Mouse (Mus musculus) embryonic facial prominence, embryonic 12.5 days (tissue): ENCODE data around the gene Smyd1. TPM values are rescaled to one million over a fixed set of nuclear protein-coding genes. Genes with fewer than 3 reads are reported as not detected.
A peak's percentile ranks its signal among the peaks of the same experiment; 100 is the strongest.

Experiments
- ATAC-seq: fragments of 200-750 bp; cut with Nextera tagmentation; 2 replicates; pipeline ENCODE4 v1.8.0; 2017; ENCODE audit not compliant: insufficient number of reproducible peaks, insufficient read depth, low FRiP score, low TSS enrichment
- H3K27ac ChIP-seq: fragments of 300-500 bp; sonication (generic); 2 replicates; pipeline ENCODE4 v1.5.1; 2016; ENCODE audit warnings: mild to moderate bottlenecking
- H3K27me3 ChIP-seq: fragments of 300-500 bp; sonication (generic); 2 replicates; pipeline ENCODE4 v1.6.1; 2016; ENCODE audit warnings: mild to moderate bottlenecking, moderate library complexity
- H3K36me3 ChIP-seq: fragments of 300-500 bp; sonication (generic); 2 replicates; pipeline ENCODE4 v1.6.1; 2016; ENCODE audit warnings: mild to moderate bottlenecking
- H3K4me1 ChIP-seq: fragments of 300-500 bp; sonication (generic); 2 replicates; pipeline ENCODE4 v1.6.1; 2016
- H3K4me2 ChIP-seq: fragments of 300-500 bp; sonication (generic); replicated peaks from 2 replicates; pipeline ENCODE4 v1.6.1; 2016; ENCODE audit warnings: mild to moderate bottlenecking, moderate library complexity
- H3K4me3 ChIP-seq: fragments of 300-500 bp; sonication (generic); 2 replicates; pipeline ENCODE4 v1.5.1; 2016; ENCODE audit warnings: mild to moderate bottlenecking
- H3K9ac ChIP-seq: fragments of 300-500 bp; sonication (generic); 2 replicates; pipeline ENCODE4 v1.6.1; 2016; ENCODE audit warnings: mild to moderate bottlenecking, moderate library complexity
- H3K9me3 ChIP-seq: fragments of 300-500 bp; sonication (generic); 2 replicates; pipeline ENCODE4 v1.6.1; 2016; ENCODE audit warnings: mild to moderate bottlenecking, moderate library complexity
- WGBS: fragments of 180-500 bp; shearing (Covaris S2); methylation state at CpG from one replicate; pipeline ENCODE4 v1.1.7; 2016; 5-methylcytosine and 5-hydroxymethylcytosine counted together
- polyA plus RNA-seq: library from polyadenylated mRNA; unstranded; fragments of >200 nt; fragmentation: Nextera tagmentation; extraction: Ambion mirVana; gene quantifications from 2 replicates; pipeline ENCODE4 v1.2.1, GENCODE M21; 2016

Gene Smyd1
- polyA plus RNA-seq, 1 experiment from 2014 or later: 2.8 TPM

DNA sequence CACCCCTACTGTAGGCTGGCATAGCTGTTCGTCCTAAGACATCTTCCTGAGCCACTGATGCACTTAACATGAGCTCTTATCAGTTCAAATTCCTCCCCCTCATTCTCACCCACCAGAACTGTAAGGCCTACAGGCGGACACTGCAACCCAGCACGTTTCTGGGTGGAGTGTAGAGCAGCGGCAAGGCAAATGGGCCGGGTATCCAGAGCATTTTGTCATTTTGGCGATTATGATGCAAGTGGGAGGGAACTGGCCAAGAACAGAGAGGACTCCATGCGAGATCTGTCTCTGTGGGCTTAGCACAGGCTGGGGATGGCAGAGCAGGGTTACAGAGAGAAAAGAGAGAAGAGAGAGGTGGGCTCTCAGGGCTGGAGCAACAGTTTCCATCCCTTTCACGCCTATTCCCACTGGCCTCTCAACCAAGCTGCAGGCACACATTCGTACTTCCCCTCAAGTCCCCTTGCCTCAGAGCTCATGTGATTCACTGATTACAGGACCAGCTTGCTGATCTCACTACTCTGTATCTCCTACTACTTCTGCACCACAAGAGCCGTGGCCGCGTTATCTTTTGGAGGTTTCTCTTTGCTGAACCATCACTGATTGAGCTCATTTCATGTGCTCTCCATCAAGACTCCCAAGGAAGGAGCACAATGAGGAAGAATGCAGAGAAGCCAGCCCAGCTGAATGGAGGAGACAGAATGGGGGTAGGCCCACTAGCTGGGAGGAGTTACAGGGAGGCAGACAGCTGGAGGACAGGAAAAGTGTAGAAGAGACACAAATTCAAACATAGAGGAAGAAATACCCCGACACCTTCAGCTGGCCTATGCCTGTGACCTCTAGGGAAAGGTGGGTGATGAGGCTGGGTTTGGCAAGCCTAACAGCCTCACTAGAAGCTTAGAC is 124.1 kb downstream of the Smyd1 start:
- H3K4me3 ChIP-seq: no peak overlapping the region
- WGBS: 84% methylated on average over 13 of the region's 13 CpGs
- H3K4me1 ChIP-seq: no peaks in the 10 kb centered on the region
- no peak for ATAC-seq
- H3K9me3 ChIP-seq: no peaks in the 10 kb centered on the region
- no peak overlapping the region for H3K27ac ChIP-seq
- H3K27me3 ChIP-seq: no peaks in the 10 kb centered on the region
- H3K36me3 ChIP-seq: no peaks in the 10 kb centered on the region
- no peak overlapping the region for H3K9ac ChIP-seq
- H3K4me2 ChIP-seq: no peak overlapping the region

DNA sequence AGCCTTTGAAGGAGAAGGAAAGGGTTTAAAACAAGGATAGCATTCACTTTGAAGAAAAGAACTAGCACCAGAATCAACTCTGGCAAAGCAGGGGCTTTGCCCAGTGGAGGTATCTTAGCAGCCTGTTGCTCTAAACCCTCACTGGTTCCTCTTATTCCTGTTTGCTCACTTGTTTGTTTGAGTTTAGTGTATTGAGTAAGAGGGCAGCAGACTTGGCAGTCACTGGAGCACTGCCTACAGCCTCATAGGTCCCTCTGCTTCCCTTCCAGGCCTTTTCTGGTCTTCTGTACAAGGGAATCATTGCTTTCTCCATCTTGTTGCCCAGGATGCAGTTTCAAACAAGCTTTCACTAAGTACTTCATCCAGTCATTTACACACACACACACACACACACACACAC is 125.9 kb downstream of the Smyd1 start:
- Histone ChIP-seq H3K4me1 (no peaks in the 10 kb centered on the region), H3K27me3 (no peaks in the 10 kb centered on the region), H3K36me3 (no peaks in the 10 kb centered on the region), H3K4me2 (no peak overlapping the region), H3K9ac (no peak overlapping the region), H3K9me3 (no peaks in the 10 kb centered on the region), H3K27ac (no peak overlapping the region), H3K4me3 (no peak overlapping the region)
- no peak for ATAC-seq

DNA sequence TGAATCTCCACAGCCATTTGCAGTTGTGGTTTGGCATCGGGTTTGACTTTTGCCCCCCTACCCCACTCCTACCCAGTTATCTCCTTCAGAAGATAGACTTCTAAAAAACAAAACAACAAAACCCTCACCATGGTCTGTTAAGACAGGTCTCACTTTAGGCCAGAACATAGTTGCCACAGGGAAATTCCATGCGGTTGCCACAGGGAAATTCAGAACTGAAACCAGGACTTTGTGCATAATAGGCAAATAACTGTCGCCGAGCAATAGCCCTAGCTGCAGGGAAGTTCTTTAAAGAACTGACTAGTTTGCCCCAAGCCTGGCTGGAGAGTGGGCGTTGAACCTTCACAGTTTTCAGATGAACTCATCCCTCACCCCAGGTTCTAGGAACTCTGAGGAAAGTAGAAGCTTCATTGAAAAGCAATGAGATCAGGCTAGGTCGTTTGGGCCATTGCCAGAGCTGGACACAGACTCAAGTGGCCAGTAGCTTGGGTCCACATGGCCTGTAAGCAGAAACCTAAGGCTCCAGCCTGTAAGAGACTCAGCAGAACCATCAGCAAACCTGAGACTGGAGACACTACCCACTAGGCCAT is 128.8 kb downstream of the Smyd1 start:
- ATAC-seq: no peak
- no peaks in the 10 kb centered on the region for H3K27me3 ChIP-seq
- H3K4me1 ChIP-seq: no peaks in the 10 kb centered on the region
- no peak overlapping the region for H3K4me3 ChIP-seq
- H3K27ac ChIP-seq: no peak overlapping the region
- H3K9ac ChIP-seq: no peak overlapping the region
- H3K36me3 ChIP-seq: no peaks in the 10 kb centered on the region
- no peaks in the 10 kb centered on the region for H3K9me3 ChIP-seq
- no peak overlapping the region for H3K4me2 ChIP-seq
- WGBS: 79% methylated on average over 6 of the region's 6 CpGs

DNA sequence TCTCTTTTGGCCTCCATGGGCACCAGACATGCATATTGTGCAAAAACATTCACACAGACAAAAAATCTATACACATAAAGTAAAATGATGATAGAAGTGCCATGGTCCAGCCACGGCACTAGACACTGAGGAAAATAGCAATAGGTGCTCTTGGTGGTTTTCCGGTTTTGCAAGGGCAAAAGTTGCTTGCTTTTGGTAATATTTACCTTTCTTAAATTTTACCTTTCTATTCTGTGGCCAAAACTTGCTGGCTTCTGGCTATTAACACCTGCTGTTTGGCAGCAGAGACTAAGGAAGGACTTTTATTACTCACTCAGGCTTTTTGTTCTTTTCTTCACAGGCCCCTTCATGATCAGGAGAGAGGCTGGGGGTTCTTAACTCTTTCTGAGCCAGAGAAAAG is 131.5 kb downstream of the Smyd1 start:
- H3K36me3 ChIP-seq: no peaks in the 10 kb centered on the region
- no peaks in the 10 kb centered on the region for H3K4me1 ChIP-seq
- no peak overlapping the region for H3K9ac ChIP-seq
- H3K27ac ChIP-seq: no peak overlapping the region
- H3K4me3 ChIP-seq: no peak overlapping the region
- H3K9me3 ChIP-seq: no peaks in the 10 kb centered on the region
- H3K4me2 ChIP-seq: no peak overlapping the region
- 88% methylated on average over 2 of the region's 2 CpGs for WGBS
- H3K27me3 ChIP-seq: no peaks in the 10 kb centered on the region
- no peak for ATAC-seq

DNA sequence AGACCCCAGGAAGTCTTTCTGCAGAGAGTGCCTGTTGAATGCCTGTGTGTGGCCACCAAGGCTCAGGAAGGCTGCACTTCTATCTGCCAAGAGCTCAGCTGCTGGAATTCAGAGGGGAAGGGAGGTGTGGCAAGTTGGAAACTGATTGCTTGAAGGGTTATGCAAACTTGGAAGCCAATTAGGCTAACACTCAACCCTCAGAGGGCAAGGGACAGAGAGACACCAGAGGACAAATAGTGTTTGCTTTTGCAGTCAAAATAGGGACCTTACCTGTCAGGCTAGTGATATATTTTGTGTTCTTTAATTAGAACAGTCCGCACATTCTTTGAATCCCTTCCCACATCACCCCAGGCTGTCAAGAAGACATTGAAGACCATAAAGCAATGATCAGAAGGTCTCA is 132.5 kb downstream of the Smyd1 start:
- Histone ChIP-seq H3K27ac (no peak overlapping the region), H3K9ac (no peak overlapping the region), H3K4me2 (no peak overlapping the region), H3K9me3 (no peaks in the 10 kb centered on the region), H3K36me3 (no peaks in the 10 kb centered on the region), H3K4me3 (no peak overlapping the region), H3K4me1 (no peaks in the 10 kb centered on the region), H3K27me3 (no peaks in the 10 kb centered on the region)
- no peak for ATAC-seq
- WGBS: 43% methylated on average over 1 of the region's 1 CpGs

DNA sequence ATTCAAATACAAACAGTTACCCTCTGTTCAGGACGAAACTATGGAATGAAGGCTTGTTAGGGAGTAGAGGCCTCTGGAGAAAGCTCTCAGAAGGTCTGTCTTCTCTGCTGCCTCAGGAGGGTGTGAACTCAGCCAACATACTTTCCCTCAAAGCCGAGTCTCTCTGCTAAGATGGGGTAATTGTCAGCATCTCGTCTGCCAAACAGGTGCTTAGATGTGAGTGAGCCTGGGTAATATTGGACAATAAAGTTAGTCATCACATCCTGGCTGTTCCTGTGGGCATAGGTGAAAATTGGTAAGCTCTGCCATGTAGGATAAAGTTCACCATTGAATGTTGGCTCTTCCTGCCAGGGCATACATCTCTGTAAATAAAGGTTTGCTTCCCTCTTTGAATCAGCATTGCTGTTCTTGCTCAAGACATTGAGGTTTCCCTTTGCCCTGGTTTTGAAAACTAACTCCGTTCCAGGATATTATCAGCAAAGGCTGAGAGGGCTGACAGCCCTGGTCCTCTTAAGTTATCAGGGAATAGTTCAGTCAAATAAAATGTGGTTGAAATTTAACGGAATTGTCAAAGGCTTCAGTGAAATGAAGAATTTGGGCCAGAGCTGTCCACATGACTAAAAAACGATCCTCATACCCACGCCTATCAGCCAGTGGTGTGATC is 137.0 kb downstream of the Smyd1 start:
- no peak overlapping the region for H3K4me3 ChIP-seq
- ATAC-seq: no peak
- no peaks in the 10 kb centered on the region for H3K27me3 ChIP-seq
- H3K9me3 ChIP-seq: no peaks in the 10 kb centered on the region
- H3K27ac ChIP-seq: no peak overlapping the region
- H3K4me1 ChIP-seq: no peaks in the 10 kb centered on the region
- 83% methylated on average over 7 of the region's 7 CpGs for WGBS
- no peak overlapping the region for H3K4me2 ChIP-seq
- H3K36me3 ChIP-seq: no peaks in the 10 kb centered on the region
- no peak overlapping the region for H3K9ac ChIP-seq

DNA sequence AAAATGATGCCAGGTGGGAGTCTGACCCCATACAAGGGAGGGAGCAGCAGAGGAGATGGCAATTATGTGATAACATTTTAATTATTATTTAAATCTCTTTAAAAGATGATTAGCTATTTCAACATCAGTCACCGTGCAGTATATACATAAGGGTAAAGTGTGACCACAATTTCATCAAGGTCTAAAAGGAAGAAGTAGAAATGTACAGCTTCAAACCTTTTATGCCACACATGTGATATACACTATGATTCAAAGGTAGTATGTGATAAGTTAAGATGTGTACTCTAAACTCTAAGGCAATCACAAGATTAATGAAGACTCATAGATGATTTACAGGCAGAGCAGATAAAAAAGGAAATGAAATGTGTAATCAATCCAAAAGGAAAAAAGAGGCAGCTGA is 141.4 kb downstream of the Smyd1 start:
- Histone ChIP-seq H3K4me3 (no peak overlapping the region), H3K27ac (no peak overlapping the region), H3K9ac (no peak overlapping the region), H3K4me1 (no peaks in the 10 kb centered on the region), H3K4me2 (no peak overlapping the region), H3K9me3 (no peaks in the 10 kb centered on the region), H3K27me3 (no peaks in the 10 kb centered on the region), H3K36me3 (no peaks in the 10 kb centered on the region)
- no peak for ATAC-seq
- 86% methylated on average over 1 of the region's 1 CpGs for WGBS

DNA sequence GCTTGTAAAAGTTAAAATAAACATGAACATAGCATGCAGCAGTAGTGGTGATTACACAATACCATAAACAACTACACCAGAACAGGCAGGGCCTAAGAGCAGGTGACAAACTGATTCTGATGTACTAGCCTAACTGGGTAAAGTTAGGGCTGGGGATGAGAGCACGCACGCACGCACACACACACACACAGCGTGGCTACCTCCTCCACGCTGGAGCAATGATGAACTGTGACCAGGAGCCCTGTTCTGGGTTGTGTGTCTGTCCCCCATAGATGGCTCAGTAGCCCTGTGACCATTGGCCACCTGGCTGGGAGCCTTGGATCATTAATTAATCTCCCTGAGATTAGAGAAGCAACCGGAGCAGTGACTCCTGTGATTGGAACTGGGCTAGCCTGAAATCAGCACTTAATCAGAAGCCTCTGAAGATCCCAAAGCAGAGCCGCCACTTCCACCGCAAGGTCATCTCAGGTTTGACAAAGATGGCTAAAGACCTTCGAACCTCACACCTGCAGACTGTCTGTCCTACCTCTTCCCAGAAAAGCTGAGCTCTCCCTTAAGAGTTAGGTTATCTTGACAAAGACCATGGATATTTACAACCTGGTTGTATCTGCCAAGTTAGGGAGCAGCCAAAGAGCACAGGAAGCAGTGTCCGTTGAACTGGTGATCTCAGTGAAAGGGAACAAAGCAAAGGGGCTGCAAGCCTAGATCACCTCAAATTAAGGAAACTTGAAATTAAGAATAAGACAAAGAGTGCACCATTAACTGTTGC is 149.0 kb downstream of the Smyd1 start:
- H3K36me3 ChIP-seq: no peaks in the 10 kb centered on the region
- ATAC-seq: no peak
- WGBS: 90% methylated on average over 10 of the region's 10 CpGs
- no peaks in the 10 kb centered on the region for H3K9me3 ChIP-seq
- no peaks in the 10 kb centered on the region for H3K4me1 ChIP-seq
- H3K27me3 ChIP-seq: no peaks in the 10 kb centered on the region
- H3K4me3 ChIP-seq: no peak overlapping the region
- H3K4me2 ChIP-seq: no peak overlapping the region
- H3K9ac ChIP-seq: no peak overlapping the region
- H3K27ac ChIP-seq: no peak overlapping the region

DNA sequence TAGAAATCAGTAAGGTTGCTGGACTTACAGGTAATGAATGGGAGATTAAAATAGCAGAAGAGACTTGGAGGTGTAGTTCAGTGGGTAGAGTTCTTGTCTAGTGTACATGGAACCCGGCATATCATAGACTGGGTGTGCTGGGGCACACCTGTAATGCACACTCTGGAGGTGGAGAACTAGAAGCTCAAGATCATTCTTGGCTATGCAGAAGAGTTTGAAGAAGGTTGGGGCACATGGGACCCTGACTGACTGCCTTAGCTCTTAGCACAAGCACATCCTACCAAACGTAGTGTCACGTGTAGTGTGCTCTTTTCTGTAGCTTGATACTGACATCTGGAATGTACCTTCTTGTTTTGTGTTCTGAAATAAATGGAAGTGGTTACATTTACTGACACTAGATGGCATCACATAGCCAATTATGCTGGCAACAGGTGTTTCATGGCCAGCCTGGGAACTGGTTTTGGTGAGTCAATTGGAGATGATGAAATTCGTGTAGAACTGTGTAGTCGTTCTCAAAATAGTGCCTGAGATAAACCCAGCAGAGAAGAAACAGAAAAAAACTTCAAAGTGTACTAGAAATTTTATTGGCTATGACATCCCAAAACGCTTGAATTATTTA is 155.4 kb downstream of the Smyd1 start:
- H3K4me3 ChIP-seq: no peak overlapping the region
- H3K27ac ChIP-seq: no peak overlapping the region
- ATAC-seq: 0 out of 2 replicates have a peak, but pooled peaks have one; percentile 41
- no peaks in the 10 kb centered on the region for H3K36me3 ChIP-seq
- H3K9ac ChIP-seq: no peak overlapping the region
- WGBS: 50% methylated on average over 6 of the region's 6 CpGs
- no peaks in the 10 kb centered on the region for H3K27me3 ChIP-seq
- no peaks in the 10 kb centered on the region for H3K9me3 ChIP-seq
- H3K4me1 ChIP-seq: no peaks in the 10 kb centered on the region
- H3K4me2 ChIP-seq: no peak overlapping the region

DNA sequence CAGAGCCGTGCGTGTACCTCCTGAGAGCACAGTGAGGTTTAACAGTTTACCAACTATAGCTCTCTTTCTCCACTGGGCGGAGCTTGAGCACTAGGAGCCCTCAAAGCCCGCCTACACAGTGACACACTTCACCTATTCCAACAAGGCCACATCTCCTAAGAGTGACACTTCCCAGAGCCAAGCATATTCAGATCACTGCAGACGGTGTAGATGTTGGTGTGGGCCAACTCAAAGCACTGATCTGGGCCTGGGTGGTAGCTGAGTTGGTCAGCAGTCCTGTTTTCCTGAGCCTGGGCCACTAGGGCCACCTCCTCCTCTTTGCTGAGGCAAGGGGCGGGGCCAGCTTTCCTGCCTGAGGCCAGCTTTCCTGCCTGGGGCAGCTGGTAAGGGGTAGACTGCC is 157.6 kb downstream of the Smyd1 start:
- Histone ChIP-seq H3K27ac (no peak overlapping the region), H3K36me3 (no peaks in the 10 kb centered on the region), H3K4me2 (no peak overlapping the region), H3K9me3 (no peaks in the 10 kb centered on the region), H3K27me3 (no peaks in the 10 kb centered on the region), H3K4me1 (no peaks in the 10 kb centered on the region), H3K9ac (no peak overlapping the region), H3K4me3 (no peak overlapping the region)
- WGBS: 25% methylated on average over 6 of the region's 6 CpGs
- peak; percentile 60; the same call in 1 of the 2 replicates for ATAC-seq
